Mouse (Mus musculus): ENCODE data around the gene Tnfaip6. TPM values are rescaled to one million over a fixed set of nuclear protein-coding genes. Genes with fewer than 3 reads are reported as not detected.
"Not testable (repeated sequence)": the region's sequence is repeated elsewhere in the genome, so short reads cannot be mapped to it uniquely, and the experiment has no call there.

Tnfaip6 gene
- polyA plus RNA-seq (2015; fragmentation: Nextera tagmentation; extraction: Ambion mirVana): 6.2 and 6.8 TPM in 2 replicates

- Histone ChIP-seq H3K27me3 (no peaks in the 10 kb centered on the region; the same call in 1 of the 2 replicates), H3K36me3 (no peaks in the 10 kb centered on the region), H3K4me3 (replicated peaks) (peak within 1 kb of the TSS; percentile 41), H3K4me1 (replicated peaks) (peaks cover 16% of the 10 kb centered on the region), H3K4me2 (replicated peaks) (peak within 1 kb of the TSS; percentile 61), H3K27ac (no peak within 1 kb of the TSS), H3K9ac (replicated peaks) (peak within 1 kb of the TSS; percentile 47), H3K9me3 (no peaks in the 10 kb centered on the region)
- WGBS: under 1% methylated on average over 17 of the region's 17 CpGs
- ATAC-seq: no peak
Observed at GRCm38 (mm10) chr2:52037882-52038281, at the start of gene Tnfaip6. TSS of gene Tnfaip6 (plus strand) at chr2:52038009.

DNA sequence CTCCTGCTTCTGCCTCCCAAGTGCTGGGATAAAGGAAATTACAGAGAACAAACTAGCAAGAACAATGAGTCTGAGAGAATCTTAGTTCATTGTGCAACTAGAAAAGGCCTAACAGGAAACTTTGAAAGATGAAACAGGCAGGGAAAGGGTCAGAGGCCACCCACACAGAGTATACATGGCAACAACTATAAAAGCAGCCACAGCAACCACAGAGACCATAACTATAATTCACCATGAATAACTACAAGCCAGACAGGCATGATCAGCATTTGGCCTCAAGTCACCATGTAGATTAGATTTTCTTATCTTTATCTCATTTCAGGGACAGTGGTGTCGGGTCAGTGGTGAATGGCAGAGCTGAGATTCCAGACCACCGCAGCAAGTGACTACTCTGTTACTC lies 48.2 kb upstream of the Tnfaip6 start:
- H3K9ac ChIP-seq (replicated peaks): no peak overlapping the region
- H3K36me3 ChIP-seq: no peaks in the 10 kb centered on the region
- H3K4me1 ChIP-seq (replicated peaks): no peaks in the 10 kb centered on the region
- H3K27ac ChIP-seq: no peak overlapping the region
- no peaks in the 10 kb centered on the region for H3K27me3 ChIP-seq
- 84% methylated on average over 2 of the region's 2 CpGs for WGBS
- ATAC-seq: no peak
- no peaks in the 10 kb centered on the region for H3K9me3 ChIP-seq
- no peak overlapping the region for H3K4me2 ChIP-seq (replicated peaks)
- H3K4me3 ChIP-seq (replicated peaks): no peak overlapping the region

GRCm38 (mm10) chr2:51991447-51991846 lies 46.4 kb upstream of the Tnfaip6 start:
- Histone ChIP-seq H3K9me3 (no peaks in the 10 kb centered on the region), H3K27ac (no peak overlapping the region), H3K4me2 (replicated peaks) (no peak overlapping the region), H3K4me3 (replicated peaks) (no peak overlapping the region), H3K27me3 (no peaks in the 10 kb centered on the region), H3K36me3 (no peaks in the 10 kb centered on the region), H3K4me1 (replicated peaks) (no peaks in the 10 kb centered on the region), H3K9ac (replicated peaks) (no peak overlapping the region)
- no peak for ATAC-seq
- 94% methylated on average over 6 of the region's 6 CpGs for WGBS

DNA sequence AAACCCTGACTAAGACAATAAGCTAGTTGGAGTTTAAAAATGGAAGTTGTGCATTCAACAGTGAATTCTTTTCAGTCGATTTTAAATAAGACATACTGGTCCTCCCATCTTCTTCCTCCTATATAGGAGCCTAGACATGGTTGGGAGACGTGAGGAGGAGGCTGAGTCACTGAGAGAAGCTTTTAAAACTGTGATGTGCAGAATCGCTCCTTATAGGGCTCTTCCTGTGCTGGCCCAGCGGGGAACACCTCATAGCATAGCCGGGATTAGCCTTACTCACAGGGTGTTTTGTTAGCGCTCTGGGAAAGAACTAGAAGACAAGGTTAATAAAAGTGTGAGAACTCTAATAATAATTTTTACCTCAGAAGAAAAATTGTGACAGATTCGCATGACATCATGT lies 37.8 kb upstream of the Tnfaip6 start:
- H3K36me3 ChIP-seq: no peaks in the 10 kb centered on the region
- no peaks in the 10 kb centered on the region for H3K9me3 ChIP-seq
- H3K27me3 ChIP-seq: no peaks in the 10 kb centered on the region
- no peak overlapping the region for H3K4me3 ChIP-seq (replicated peaks)
- no peak overlapping the region for H3K27ac ChIP-seq
- H3K4me1 ChIP-seq (replicated peaks): no peaks in the 10 kb centered on the region
- no peak overlapping the region for H3K4me2 ChIP-seq (replicated peaks)
- 53% methylated on average over 7 of the region's 7 CpGs for WGBS
- no peak overlapping the region for H3K9ac ChIP-seq (replicated peaks)
- ATAC-seq: no peak

GRCm38 (mm10) chr2:52001521-52001920 lies 36.3 kb upstream of the Tnfaip6 start:
- H3K4me1 ChIP-seq (replicated peaks): no peaks in the 10 kb centered on the region
- H3K4me2 ChIP-seq (replicated peaks): no peak overlapping the region
- no peaks in the 10 kb centered on the region for H3K27me3 ChIP-seq
- no peak overlapping the region for H3K27ac ChIP-seq
- WGBS: 90% methylated on average over 8 of the region's 8 CpGs
- no peak for ATAC-seq
- H3K9ac ChIP-seq (replicated peaks): no peak overlapping the region
- no peak overlapping the region for H3K4me3 ChIP-seq (replicated peaks)
- no peaks in the 10 kb centered on the region for H3K9me3 ChIP-seq
- H3K36me3 ChIP-seq: no peaks in the 10 kb centered on the region

DNA sequence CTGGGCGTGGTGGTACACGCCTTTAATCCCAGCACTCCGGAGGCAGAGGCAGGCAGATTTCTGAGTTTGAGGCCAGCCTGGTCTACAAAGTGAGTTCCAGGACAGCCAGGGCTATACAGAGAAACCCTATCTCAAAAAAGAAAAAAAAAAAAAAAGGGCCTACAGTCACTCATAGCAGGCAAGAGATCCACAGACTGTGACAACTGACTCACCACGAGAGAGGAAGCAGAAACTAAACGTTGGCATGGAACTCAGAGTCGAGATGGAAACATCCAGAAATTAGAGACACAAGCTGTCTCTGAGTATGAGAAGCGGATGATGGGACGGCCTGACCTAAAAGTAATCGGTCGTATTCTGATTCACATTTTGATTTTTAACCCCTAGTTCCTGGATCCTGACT lies 35.5 kb upstream of the Tnfaip6 start:
- H3K9ac ChIP-seq (replicated peaks); H3K4me2 ChIP-seq (replicated peaks); H3K27me3 ChIP-seq; H3K9me3 ChIP-seq; H3K4me1 ChIP-seq (replicated peaks); H3K4me3 ChIP-seq (replicated peaks); H3K36me3 ChIP-seq; H3K27ac ChIP-seq; ATAC-seq: not testable (repeated sequence)
- WGBS: 93% methylated on average over 10 of the region's 10 CpGs

- H3K36me3 ChIP-seq: no peaks in the 10 kb centered on the region
- no peak for ATAC-seq
- no peaks in the 10 kb centered on the region for H3K27me3 ChIP-seq
- no peak overlapping the region for H3K9ac ChIP-seq (replicated peaks)
- H3K27ac ChIP-seq: no peak overlapping the region
- no peaks in the 10 kb centered on the region for H3K4me1 ChIP-seq (replicated peaks)
- no peak overlapping the region for H3K4me2 ChIP-seq (replicated peaks)
- no peaks in the 10 kb centered on the region for H3K9me3 ChIP-seq
- WGBS: 67% methylated on average over 3 of the region's 3 CpGs
- H3K4me3 ChIP-seq (replicated peaks): no peak overlapping the region
Observed at GRCm38 (mm10) chr2:52006380-52006779, 31.4 kb upstream of the Tnfaip6 start.

- H3K27ac ChIP-seq; ATAC-seq; H3K36me3 ChIP-seq; H3K4me3 ChIP-seq (replicated peaks); H3K9me3 ChIP-seq; H3K4me2 ChIP-seq (replicated peaks); H3K4me1 ChIP-seq (replicated peaks); H3K9ac ChIP-seq (replicated peaks); H3K27me3 ChIP-seq: not testable (repeated sequence)
- WGBS: 82% methylated on average over 3 of the region's 3 CpGs
Observed at GRCm38 (mm10) chr2:52011820-52012219, 26.0 kb upstream of the Tnfaip6 start.

DNA sequence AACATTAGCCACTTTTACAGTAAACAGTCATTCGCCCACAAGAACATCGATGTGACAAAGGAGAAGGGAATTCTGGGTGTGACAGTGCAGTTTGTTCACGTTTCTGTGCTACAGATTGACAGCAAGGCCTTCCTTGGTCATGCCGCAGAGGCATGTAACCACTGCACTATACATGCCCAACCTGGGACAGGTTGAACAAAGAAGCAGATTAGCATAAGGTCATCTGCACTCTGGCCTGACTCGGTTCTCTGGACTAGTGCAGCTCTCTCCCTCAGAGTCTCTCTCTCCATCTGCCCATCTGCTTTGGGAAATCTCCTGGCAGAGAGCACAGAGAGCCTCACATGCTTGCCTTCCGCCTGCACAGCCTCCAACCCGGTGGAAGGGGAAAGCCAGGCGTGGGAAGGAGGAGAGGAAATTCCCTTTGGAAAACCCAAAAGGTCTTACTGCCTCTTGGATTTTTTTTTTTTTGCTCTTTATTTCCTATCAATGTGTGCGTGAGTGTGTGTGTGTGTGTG lies 24.4 kb upstream of the Tnfaip6 start:
- H3K9ac ChIP-seq (replicated peaks): no peak overlapping the region
- H3K4me2 ChIP-seq (replicated peaks): no peak overlapping the region
- no peaks in the 10 kb centered on the region for H3K27me3 ChIP-seq
- peaks cover 5% of the 10 kb centered on the region; the same call in 1 of the 2 replicates for H3K4me1 ChIP-seq (replicated peaks)
- no peaks in the 10 kb centered on the region for H3K36me3 ChIP-seq
- H3K27ac ChIP-seq: no peak overlapping the region
- no peak overlapping the region for H3K4me3 ChIP-seq (replicated peaks)
- WGBS: 71% methylated on average over 9 of the region's 9 CpGs
- ATAC-seq: no peak
- no peaks in the 10 kb centered on the region for H3K9me3 ChIP-seq

DNA sequence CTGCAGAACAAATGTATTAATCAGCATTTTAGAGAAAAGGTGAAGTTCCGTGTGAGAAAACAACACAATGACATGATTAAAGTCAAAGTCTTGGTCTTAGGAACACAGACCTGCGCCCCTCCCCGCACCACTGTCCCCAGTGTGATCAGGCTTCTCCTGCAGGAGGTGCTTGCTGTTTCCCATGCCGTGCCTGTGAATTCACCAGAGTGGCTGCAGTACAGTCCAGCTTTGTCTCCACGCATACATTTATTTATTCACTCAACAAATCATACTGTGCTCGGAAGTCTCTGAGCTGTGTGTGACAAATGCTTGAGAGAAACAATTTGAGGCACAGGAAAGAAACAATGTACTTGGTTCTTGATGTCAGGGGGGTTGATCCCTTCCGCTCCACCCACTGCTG lies 21.4 kb upstream of the Tnfaip6 start:
- H3K27ac ChIP-seq: no peak overlapping the region
- H3K9ac ChIP-seq (replicated peaks): no peak overlapping the region
- H3K4me2 ChIP-seq (replicated peaks): no peak overlapping the region
- no peak overlapping the region for H3K4me3 ChIP-seq (replicated peaks)
- no peaks in the 10 kb centered on the region for H3K36me3 ChIP-seq
- no peaks in the 10 kb centered on the region for H3K27me3 ChIP-seq
- WGBS: 20% methylated on average over 7 of the region's 7 CpGs
- peaks cover 5% of the 10 kb centered on the region; the same call in 1 of the 2 replicates for H3K4me1 ChIP-seq (replicated peaks)
- no peaks in the 10 kb centered on the region for H3K9me3 ChIP-seq
- ATAC-seq: no peak

- no peak overlapping the region for H3K9ac ChIP-seq (replicated peaks)
- H3K4me1 ChIP-seq (replicated peaks): no peaks in the 10 kb centered on the region
- H3K4me2 ChIP-seq (replicated peaks): no peak overlapping the region
- WGBS: 85% methylated on average over 4 of the region's 4 CpGs
- no peak for ATAC-seq
- no peak overlapping the region for H3K27ac ChIP-seq
- H3K4me3 ChIP-seq (replicated peaks): no peak overlapping the region
- H3K9me3 ChIP-seq: no peaks in the 10 kb centered on the region
- no peaks in the 10 kb centered on the region for H3K36me3 ChIP-seq
- no peaks in the 10 kb centered on the region for H3K27me3 ChIP-seq
Observed at GRCm38 (mm10) chr2:52027061-52027460, 10.7 kb upstream of the Tnfaip6 start.

- H3K4me2 ChIP-seq (replicated peaks): no peak overlapping the region
- no peak overlapping the region for H3K4me3 ChIP-seq (replicated peaks)
- WGBS: 87% methylated on average over 3 of the region's 3 CpGs
- no peak overlapping the region for H3K27ac ChIP-seq
- H3K27me3 ChIP-seq: no peaks in the 10 kb centered on the region
- no peak overlapping the region for H3K9ac ChIP-seq (replicated peaks)
- H3K36me3 ChIP-seq: no peaks in the 10 kb centered on the region
- ATAC-seq: no peak
- H3K4me1 ChIP-seq (replicated peaks): no peaks in the 10 kb centered on the region
- H3K9me3 ChIP-seq: no peaks in the 10 kb centered on the region; the same call in 1 of the 2 replicates
Observed at GRCm38 (mm10) chr2:52029426-52029825, 8.4 kb upstream of the Tnfaip6 start.

DNA sequence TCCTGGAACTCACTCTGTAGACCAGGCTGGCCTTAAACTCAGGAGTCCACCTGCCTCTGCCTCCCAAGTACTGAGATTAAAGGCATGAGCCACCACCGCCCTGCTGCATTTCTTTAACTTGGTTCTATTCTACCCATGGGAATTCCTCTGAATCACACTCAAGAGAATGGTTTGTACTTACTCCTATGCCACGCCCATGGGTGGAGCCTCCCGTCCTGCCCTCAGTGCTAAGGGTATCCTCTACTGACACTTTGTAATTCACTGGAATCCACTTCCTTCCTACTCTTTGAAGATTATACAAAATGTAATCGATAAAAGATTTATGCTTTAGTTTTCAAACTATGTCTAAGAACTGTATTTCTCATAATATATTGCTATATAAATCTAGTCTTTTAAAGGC lies 6.3 kb upstream of the Tnfaip6 start:
- no peaks in the 10 kb centered on the region for H3K36me3 ChIP-seq
- no peak overlapping the region for H3K4me2 ChIP-seq (replicated peaks)
- ATAC-seq: no peak
- no peak overlapping the region for H3K9ac ChIP-seq (replicated peaks)
- H3K27ac ChIP-seq: no peak overlapping the region
- H3K9me3 ChIP-seq: no peaks in the 10 kb centered on the region; the same call in 1 of the 2 replicates
- no peaks in the 10 kb centered on the region for H3K4me1 ChIP-seq (replicated peaks)
- no peaks in the 10 kb centered on the region; the same call in 1 of the 2 replicates for H3K27me3 ChIP-seq
- no peak overlapping the region for H3K4me3 ChIP-seq (replicated peaks)
- WGBS: 90% methylated on average over 4 of the region's 4 CpGs
